Mouse (Mus musculus): ENCODE results near the gene Rxylt1. TPM values are rescaled to one million over a fixed set of nuclear protein-coding genes. Genes with fewer than 3 reads are reported as not detected.

Rxylt1 gene
- polyA plus RNA-seq, 1 experiment from 2014 or later, result 42.9 TPM

DNA sequence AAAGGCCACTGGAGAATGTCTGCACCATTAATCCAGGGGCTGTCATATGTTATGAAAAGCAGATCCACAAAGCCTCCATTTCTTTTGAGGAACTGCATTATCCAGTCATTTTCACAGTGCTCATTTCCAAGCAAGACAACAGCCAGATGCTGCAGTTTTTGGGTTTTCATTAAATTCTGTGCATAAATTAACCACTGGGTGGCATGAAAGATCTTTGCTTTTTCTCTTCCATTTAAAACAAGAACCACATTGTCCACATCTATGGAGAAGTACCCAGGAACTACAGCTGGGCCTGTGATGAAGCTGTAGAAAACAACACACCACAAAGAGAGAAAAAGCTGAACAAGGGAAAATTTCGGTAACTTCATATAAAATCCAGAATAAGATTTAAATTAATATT lies 6.7 kb downstream of the Rxylt1 start:
- H3K4me3 ChIP-seq, result no peak overlapping the region
- peaks cover 3% of the 10 kb centered on the region for H3K4me1 ChIP-seq (replicated peaks)
- WGBS, result 88% methylated on average over 1 of the region's 1 CpGs
- no peak overlapping the region for H3K27ac ChIP-seq
- H3K9ac ChIP-seq, result no peak overlapping the region
- no peak overlapping the region for H3K4me2 ChIP-seq
- H3K36me3 ChIP-seq, result peaks cover 43% of the 10 kb centered on the region
- H3K9me3 ChIP-seq (replicated peaks), result peaks cover 5% of the 10 kb centered on the region; the same call in 1 of the 2 replicates
- ATAC-seq (replicated peaks; ENCODE audit: insufficient number of reproducible peaks, insufficient read depth, low FRiP score, low read depth), result no peak
- H3K27me3 ChIP-seq, result no peaks in the 10 kb centered on the region

DNA sequence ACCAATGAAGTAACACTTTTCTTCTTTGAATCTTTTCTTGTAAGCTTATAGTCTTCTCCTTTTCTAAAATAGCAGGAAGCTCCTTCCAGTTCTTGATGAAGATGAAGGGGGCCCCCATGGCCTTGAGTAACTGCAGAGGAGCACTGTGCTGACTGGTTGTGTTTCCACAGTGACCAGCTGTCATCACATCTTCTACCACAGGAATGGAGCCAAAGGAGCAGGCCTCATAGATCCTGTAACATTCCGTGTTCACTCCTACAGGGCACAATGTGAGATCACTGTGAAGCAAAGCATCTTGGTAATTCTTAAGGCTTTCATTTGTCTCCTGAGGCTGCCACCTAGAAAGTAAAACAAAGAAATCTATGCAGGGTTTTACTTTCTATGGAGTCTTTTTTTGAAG lies 15.8 kb downstream of the Rxylt1 start:
- H3K4me2 ChIP-seq, result no peak overlapping the region
- ATAC-seq (replicated peaks; ENCODE audit: insufficient number of reproducible peaks, insufficient read depth, low FRiP score, low read depth), result no peak
- H3K9ac ChIP-seq, result no peak overlapping the region
- no peak overlapping the region for H3K27ac ChIP-seq
- no peaks in the 10 kb centered on the region for H3K9me3 ChIP-seq (replicated peaks)
- H3K4me3 ChIP-seq, result no peak overlapping the region
- WGBS, result 41% methylated on average over 1 of the region's 1 CpGs
- peaks cover 3% of the 10 kb centered on the region; the same call in 1 of the 2 replicates for H3K4me1 ChIP-seq (replicated peaks)
- peaks cover 5% of the 10 kb centered on the region; the same call in 1 of the 2 replicates for H3K36me3 ChIP-seq
- H3K27me3 ChIP-seq, result no peaks in the 10 kb centered on the region

DNA sequence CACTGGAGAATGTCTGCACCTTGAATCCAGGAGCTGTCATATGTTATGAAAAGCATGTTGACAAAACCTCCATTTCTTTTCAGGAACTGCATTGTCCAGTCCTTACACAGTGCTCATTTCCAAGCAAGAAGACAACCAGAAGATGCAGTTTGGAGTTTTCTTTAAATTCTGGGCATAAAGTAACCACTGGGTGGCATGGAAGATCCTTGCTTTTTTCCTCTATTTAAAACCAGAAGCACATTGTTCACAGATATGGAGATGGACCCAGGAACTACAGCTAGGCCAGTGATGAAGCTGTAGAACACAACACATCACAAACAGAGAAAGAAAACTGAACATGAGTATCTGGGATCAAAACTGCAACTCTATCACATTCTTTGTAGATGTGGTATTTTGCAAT lies 28.0 kb downstream of the Rxylt1 start:
- Histone ChIP-seq H3K4me1 (replicated peaks) (0 out of 2 replicates have a peak, but pooled peaks cover 8% of the 10 kb centered on the region), H3K9ac (no peak overlapping the region)
- no peak for ATAC-seq (replicated peaks; ENCODE audit: insufficient number of reproducible peaks, insufficient read depth, low FRiP score, low read depth)

DNA sequence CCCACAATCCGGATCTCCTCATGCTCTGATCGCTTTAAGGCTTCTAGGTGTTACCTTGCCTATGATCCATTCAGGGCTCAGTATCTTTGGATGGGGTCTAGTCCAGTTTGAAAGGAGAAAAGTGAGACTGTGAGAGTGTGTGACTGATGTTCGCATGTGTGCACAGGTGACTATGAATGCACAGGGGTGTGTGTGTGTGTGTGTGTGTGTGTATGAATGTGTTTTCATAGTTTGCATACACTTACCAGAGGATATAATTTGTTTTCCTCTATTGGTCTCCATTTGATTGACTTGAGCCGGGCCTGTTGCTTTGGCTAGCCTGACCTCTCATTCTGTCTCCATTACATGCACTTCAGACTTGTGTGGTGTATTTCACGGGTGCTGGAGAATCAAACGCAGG lies 41.3 kb downstream of the Rxylt1 start:
- no peaks in the 10 kb centered on the region for H3K9me3 ChIP-seq (replicated peaks)
- no peak overlapping the region for H3K27ac ChIP-seq
- no peaks in the 10 kb centered on the region; the same call in 1 of the 2 replicates for H3K27me3 ChIP-seq
- no peak overlapping the region for H3K4me3 ChIP-seq
- no peak for ATAC-seq (replicated peaks; ENCODE audit: insufficient number of reproducible peaks, insufficient read depth, low FRiP score, low read depth)
- WGBS, result 87% methylated on average over 6 of the region's 6 CpGs
- H3K9ac ChIP-seq, result no peak overlapping the region
- H3K4me2 ChIP-seq, result no peak overlapping the region
- no peaks in the 10 kb centered on the region for H3K4me1 ChIP-seq (replicated peaks)
- H3K36me3 ChIP-seq, result no peaks in the 10 kb centered on the region

More for the DNA sequence above, 28.0 kb downstream of the Rxylt1 start:
- H3K4me2 ChIP-seq, result no peak overlapping the region
- no peak overlapping the region for H3K27ac ChIP-seq
- no peak overlapping the region for H3K4me3 ChIP-seq
- H3K9me3 ChIP-seq (replicated peaks), result no peaks in the 10 kb centered on the region
- H3K27me3 ChIP-seq, result no peaks in the 10 kb centered on the region
- H3K36me3 ChIP-seq, result no peaks in the 10 kb centered on the region

DNA sequence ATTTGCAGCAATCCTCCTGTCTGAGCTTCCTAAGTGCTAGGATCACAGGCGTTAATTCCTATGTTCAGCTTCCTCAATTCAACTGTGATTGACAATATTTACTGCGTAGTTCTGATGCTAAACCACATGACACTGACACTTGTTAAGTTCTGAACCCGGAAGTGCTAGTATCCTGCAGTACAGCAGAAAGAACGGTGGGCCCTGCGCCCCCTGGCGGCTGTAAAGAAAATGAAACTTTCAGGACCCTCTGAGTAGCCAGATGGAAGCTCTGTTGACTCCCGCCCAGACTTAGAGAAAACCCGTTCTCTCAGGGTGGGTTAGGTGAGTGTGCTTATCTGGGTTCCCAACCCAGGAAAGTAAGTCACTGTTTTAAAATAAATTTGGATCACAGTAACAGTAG lies 42.6 kb downstream of the Rxylt1 start:
- H3K4me3 ChIP-seq, result no peak overlapping the region
- H3K27me3 ChIP-seq, result peaks cover under 1% of the 10 kb centered on the region; the same call in 1 of the 2 replicates
- WGBS, result 11% methylated on average over 8 of the region's 8 CpGs
- no peak overlapping the region for H3K27ac ChIP-seq
- H3K9ac ChIP-seq, result no peak overlapping the region
- no peaks in the 10 kb centered on the region for H3K36me3 ChIP-seq
- no peak for ATAC-seq (replicated peaks; ENCODE audit: insufficient number of reproducible peaks, insufficient read depth, low FRiP score, low read depth)
- no peaks in the 10 kb centered on the region for H3K4me1 ChIP-seq (replicated peaks)
- H3K4me2 ChIP-seq, result no peak overlapping the region
- H3K9me3 ChIP-seq (replicated peaks), result no peaks in the 10 kb centered on the region

DNA sequence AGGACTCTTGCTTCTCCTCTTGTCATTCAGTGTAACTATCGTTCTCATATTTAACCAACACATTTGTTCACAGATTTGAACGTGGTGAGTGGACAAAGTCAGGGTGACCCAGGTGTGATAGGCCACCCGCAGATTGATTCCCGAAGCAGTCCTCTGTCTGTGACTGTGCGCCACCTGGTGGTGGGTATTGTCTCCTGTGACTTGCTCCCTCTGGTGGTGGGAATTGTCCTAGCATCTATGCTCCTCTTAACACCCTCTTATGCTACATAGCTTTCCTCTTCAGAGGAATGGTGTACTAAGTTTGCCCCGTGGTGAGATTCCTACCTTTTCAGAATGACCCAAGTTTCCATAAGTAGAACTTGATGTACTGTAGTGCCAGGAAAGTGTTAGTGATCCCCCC lies 45.3 kb downstream of the Rxylt1 start:
- Histone ChIP-seq H3K36me3 (no peaks in the 10 kb centered on the region), H3K27me3 (peaks cover 9% of the 10 kb centered on the region), H3K4me3 (no peak overlapping the region), H3K4me2 (no peak overlapping the region), H3K9ac (no peak overlapping the region), H3K27ac (no peak overlapping the region), H3K9me3 (replicated peaks) (no peaks in the 10 kb centered on the region), H3K4me1 (replicated peaks) (no peaks in the 10 kb centered on the region; the same call in 1 of the 2 replicates)
- 26% methylated on average over 6 of the region's 6 CpGs for WGBS
- ATAC-seq (replicated peaks; ENCODE audit: insufficient number of reproducible peaks, insufficient read depth, low FRiP score, low read depth), result no peak

DNA sequence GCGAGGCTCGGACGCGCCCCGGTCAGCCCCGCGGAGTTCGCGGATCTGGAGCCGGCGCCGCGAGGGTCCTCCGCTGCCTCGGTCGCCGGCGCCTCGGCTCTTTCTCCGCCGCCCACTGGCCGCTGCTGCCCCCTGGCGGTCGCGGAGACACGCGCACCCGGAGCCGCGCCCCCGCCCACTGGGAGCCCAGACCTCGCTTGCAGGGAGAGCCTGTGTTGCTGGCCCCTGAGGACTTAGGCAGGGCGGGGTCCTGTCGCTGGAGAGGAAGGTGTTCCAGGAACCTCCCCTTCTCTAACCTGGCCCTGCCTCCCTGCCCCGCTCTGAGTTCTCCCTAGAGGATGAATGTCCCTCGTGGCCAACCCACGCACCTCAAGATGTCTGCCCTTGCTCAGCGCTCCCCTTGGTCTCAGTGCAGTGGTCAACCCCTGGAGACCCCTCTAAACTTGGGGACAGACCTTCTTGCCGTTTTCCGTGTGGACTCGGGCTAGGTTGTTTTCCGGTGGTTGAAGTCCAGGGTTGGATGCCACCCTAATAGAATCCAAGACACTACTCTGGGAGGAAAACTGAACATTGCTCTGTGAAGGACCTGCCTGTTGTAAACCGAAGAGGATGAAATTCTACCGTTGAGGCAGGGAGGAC lies 49.3 kb downstream of the Rxylt1 start:
- H3K27ac ChIP-seq, result peak overlapping the region; percentile 73
- no peaks in the 10 kb centered on the region for H3K9me3 ChIP-seq (replicated peaks)
- H3K4me3 ChIP-seq, result peak overlapping the region; percentile 70
- peak; percentile 71 for ATAC-seq (replicated peaks; ENCODE audit: insufficient number of reproducible peaks, insufficient read depth, low FRiP score, low read depth)
- no peaks in the 10 kb centered on the region for H3K36me3 ChIP-seq
- peak overlapping the region; percentile 67 for H3K4me2 ChIP-seq
- peak overlapping the region; percentile 76 for H3K9ac ChIP-seq
- peaks cover 6% of the 10 kb centered on the region; the same call in 1 of the 2 replicates for H3K4me1 ChIP-seq (replicated peaks)
- H3K27me3 ChIP-seq, result peaks cover 17% of the 10 kb centered on the region
- WGBS, result 10% methylated on average over 42 of the region's 44 CpGs

DNA sequence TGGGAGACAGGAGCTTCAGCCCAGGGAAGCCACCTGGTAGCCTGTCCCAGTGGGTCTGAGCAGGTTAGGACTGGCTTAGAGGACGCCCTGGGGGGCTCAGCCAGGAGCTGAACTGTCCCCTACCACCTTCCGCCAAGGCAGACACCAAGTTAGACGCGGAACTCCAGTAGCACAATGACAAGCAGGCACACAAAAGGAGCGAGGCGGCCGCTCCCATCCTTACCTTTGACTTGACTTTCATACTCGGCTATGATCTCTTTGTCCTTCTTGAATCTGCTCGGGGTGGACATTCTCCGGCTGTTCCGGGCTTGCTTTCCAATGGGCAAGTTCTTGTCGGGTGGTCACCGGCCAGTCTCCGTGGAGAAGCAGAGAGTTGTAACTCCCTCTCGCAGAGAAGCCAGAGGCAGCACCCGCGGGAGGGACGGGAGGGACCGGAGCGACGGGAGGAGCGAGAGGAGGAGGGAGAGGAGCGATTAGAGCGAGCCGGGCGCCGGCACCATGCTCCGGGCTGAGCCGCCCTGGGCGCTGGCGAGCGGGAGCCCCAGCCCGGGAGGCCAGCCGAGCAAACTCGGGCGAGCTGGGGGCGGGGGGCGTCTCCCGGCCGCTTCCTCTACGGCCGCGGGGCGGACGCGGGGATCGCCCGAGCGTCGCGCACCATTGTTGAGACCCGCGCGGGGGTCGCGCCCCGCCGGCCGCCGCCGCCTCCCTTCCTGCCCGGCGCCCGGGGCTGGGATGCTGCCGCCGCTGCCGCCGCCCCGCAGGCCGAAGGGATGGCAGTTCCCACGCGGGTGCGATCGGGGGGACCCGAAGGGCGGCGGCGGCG lies 50.1 kb downstream of the Rxylt1 start, which contains the start of gene Srgap1:
TSS of gene Srgap1 (minus strand) at position 412 of the 823 bp plus-strand sequence.
- H3K36me3 ChIP-seq, result no peaks in the 10 kb centered on the region
- peak within 1 kb of the TSS; percentile 73 for H3K27ac ChIP-seq
- WGBS, result 1% methylated on average over 34 of the region's 79 CpGs
- peak within 1 kb of the TSS; percentile 76 for H3K9ac ChIP-seq
- peaks cover 17% of the 10 kb centered on the region for H3K27me3 ChIP-seq
- H3K9me3 ChIP-seq (replicated peaks), result no peaks in the 10 kb centered on the region
- peak within 1 kb of the TSS; percentile 70 for H3K4me3 ChIP-seq
- peak; percentile 77 for ATAC-seq (replicated peaks; ENCODE audit: insufficient number of reproducible peaks, insufficient read depth, low FRiP score, low read depth)
- peak within 1 kb of the TSS; percentile 67 for H3K4me2 ChIP-seq
- H3K4me1 ChIP-seq (replicated peaks), result peaks cover 6% of the 10 kb centered on the region; the same call in 1 of the 2 replicates

DNA sequence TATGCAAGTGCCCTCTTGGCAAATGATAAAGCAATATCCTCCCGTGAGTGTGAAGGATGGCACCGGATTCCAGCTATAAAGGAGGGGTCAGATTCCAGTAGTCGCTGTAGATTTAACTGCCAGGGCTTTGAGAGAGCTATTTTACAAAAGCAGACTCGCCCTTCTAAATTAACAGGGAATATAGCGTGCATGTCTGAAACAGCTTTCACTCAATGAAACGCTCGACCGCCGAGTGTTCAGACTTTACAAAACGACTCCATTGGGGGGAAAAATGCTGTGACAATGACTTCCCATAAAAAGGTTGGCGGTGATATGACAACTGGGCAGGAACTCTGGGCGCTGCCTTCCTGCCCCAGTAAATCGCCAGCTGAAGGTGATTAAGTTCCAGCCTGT lies 50.7 kb downstream of the Rxylt1 start:
- Histone ChIP-seq H3K9ac (peak overlapping the region; percentile 76), H3K4me3 (peak overlapping the region; percentile 70), H3K9me3 (replicated peaks) (no peaks in the 10 kb centered on the region), H3K27ac (peak overlapping the region; percentile 73), H3K36me3 (no peaks in the 10 kb centered on the region), H3K4me2 (peak overlapping the region; percentile 67), H3K4me1 (replicated peaks) (peaks cover 6% of the 10 kb centered on the region; the same call in 1 of the 2 replicates), H3K27me3 (peaks cover 17% of the 10 kb centered on the region)
- 2% methylated on average over 13 of the region's 13 CpGs for WGBS
- ATAC-seq (replicated peaks; ENCODE audit: insufficient number of reproducible peaks, insufficient read depth, low FRiP score, low read depth), result no peak

DNA sequence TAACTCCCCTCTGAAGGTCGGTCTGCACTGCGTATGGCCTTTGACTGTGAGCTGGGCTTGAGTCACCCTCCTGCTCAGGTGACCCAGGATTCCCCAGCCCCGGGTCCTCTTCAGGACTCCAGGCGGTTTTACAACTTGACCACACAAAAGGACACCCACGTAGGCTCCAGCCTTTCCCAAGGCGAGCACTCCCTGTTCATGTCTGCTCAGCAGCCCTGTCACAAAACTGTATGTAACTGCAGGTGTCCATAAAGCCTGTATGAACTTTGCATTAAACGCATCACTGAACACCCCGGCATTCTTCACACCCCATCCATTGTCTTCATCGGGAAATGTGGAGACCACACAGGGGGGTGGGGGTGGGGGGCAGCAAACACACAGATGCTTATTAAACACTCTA lies 51.2 kb downstream of the Rxylt1 start:
- Histone ChIP-seq H3K27me3 (peaks cover 17% of the 10 kb centered on the region), H3K36me3 (no peaks in the 10 kb centered on the region), H3K4me1 (replicated peaks) (peaks cover 6% of the 10 kb centered on the region; the same call in 1 of the 2 replicates), H3K9ac (no peak overlapping the region), H3K4me2 (peak overlapping the region; percentile 67), H3K9me3 (replicated peaks) (no peaks in the 10 kb centered on the region), H3K4me3 (peak overlapping the region; percentile 70), H3K27ac (no peak overlapping the region)
- ATAC-seq (replicated peaks; ENCODE audit: insufficient number of reproducible peaks, insufficient read depth, low FRiP score, low read depth), result no peak
- 35% methylated on average over 9 of the region's 9 CpGs for WGBS

DNA sequence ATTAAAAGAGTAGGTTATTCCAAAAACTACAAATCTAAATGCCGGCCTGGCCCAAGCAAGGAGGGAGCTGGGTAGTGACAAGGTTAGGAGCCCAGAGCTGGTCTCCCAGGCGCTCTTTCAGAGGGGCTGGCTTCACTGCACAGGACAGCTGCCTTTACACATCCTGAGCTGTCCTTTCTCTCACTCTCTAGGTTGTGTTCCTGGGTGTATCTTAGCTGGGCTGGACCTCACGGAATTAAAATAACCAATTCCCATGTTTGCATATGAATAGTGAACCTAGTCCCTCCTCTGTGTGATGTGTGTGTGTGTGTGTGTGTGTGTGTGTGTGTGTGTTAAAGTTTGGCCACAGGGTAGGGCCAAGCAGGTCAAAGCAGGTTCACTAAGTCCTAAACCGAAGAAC lies 52.2 kb downstream of the Rxylt1 start:
- Histone ChIP-seq H3K4me1 (replicated peaks) (peaks cover 6% of the 10 kb centered on the region; the same call in 1 of the 2 replicates), H3K9me3 (replicated peaks) (0 out of 2 replicates have a peak, but pooled peaks cover 7% of the 10 kb centered on the region), H3K9ac (no peak overlapping the region; the same call in 1 of the 2 replicates), H3K27me3 (peaks cover 17% of the 10 kb centered on the region), H3K4me2 (peak overlapping the region; percentile 10; the same call in 1 of the 2 replicates), H3K36me3 (no peaks in the 10 kb centered on the region), H3K4me3 (0 out of 2 replicates have a peak overlapping the region, but pooled peaks have one; percentile 1), H3K27ac (no peak overlapping the region)
- ATAC-seq (replicated peaks; ENCODE audit: insufficient number of reproducible peaks, insufficient read depth, low FRiP score, low read depth), result no peak
- 75% methylated on average over 4 of the region's 4 CpGs for WGBS
